Mouse (Mus musculus) hematopoietic stem cell, adult 5-6 weeks (primary cell): ENCODE results near the gene Phf21a. TPM values are rescaled to one million over a fixed set of nuclear protein-coding genes. Genes with fewer than 3 reads are reported as not detected.

Experiments
- ATAC-seq, 2 experiments: fragments of 125-278 bp in 1 of 2; replicated peaks in 1 of 2; 2 replicates each; pipeline ENCODE4 v1.8.0; 2016 to 2017; ENCODE audit warnings: inconsistent platforms in 2 of 2, mild to moderate bottlenecking in 2 of 2, moderate number of reproducible peaks in 2 of 2, low read depth in 1 of 2, moderate TSS enrichment in 1 of 2; ENCODE audit not compliant: low FRiP score in 2 of 2, poor library complexity in 2 of 2, severe bottlenecking in 2 of 2, insufficient read depth in 1 of 2, low TSS enrichment in 1 of 2
- total RNA-seq: library from RNA; stranded (forward); fragments of 172-1452, 232-1000 nt; gene quantifications from 2 replicates; pipeline ENCODE4 v1.2.3, GENCODE M21; 2017

Phf21a gene
- total RNA-seq, 1 experiment from 2014 or later, result 52.3 TPM

DNA sequence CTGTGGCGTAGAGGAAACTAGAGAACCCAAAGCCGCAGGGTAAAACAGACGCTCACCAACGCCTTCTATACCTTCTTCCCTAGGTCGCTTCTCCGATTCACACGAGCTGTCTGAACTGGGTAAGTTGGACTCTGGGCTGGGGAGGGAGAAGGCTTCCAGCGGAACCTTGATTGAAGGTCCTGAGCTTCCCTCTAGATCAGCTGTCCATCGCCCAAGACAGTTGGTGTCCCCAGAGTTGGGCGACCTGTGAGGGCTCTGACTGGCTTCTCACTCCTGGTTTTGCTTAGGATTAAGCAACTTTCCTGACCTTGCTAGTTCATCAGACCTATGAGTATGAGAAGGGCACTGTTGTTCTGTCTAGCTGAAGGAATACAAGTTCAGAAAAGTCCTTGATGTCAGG, 282.9 kb downstream of the Phf21a start:
- no peak for ATAC-seq

DNA sequence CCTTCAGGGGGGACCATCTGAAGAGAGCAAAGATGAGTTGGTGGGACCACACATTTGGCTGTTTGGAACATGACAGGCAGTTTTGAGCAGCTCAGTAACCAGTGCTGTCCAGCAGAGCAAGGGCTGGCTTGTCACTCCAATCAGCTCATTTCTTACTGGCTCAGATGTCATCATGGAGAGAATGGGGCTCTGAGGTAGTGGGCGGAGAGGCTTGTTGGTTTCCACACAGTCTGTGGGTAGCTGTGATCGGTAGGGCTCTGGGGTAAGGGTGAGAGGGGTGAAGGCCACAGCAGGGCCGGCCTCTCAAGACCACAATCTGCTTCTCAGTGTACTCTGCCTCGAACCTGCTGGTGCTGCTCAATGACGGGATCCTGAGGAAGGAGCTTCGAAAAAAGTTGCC, 283.4 kb downstream of the Phf21a start:
- no peak for ATAC-seq

DNA sequence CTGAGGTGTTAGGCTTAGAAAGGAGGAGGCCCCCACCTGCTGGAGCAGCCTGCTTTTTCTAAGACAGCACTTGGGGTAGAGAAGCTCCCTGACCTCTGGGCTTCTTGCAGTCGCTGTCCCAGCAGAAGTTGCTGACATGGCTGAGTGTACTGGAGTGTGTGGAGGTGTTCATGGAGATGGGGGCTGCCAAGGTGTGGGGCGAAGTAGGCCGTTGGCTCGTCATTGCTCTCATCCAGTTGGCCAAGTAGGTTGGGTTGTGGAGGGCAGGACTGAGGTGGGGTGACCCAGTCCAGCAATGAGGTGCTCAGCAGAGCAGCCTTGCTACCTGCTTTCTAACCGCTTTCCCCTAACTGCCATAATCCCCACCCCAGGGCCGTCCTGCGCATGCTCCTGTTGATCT, 284.4 kb downstream of the Phf21a start:
- no peak for ATAC-seq

DNA sequence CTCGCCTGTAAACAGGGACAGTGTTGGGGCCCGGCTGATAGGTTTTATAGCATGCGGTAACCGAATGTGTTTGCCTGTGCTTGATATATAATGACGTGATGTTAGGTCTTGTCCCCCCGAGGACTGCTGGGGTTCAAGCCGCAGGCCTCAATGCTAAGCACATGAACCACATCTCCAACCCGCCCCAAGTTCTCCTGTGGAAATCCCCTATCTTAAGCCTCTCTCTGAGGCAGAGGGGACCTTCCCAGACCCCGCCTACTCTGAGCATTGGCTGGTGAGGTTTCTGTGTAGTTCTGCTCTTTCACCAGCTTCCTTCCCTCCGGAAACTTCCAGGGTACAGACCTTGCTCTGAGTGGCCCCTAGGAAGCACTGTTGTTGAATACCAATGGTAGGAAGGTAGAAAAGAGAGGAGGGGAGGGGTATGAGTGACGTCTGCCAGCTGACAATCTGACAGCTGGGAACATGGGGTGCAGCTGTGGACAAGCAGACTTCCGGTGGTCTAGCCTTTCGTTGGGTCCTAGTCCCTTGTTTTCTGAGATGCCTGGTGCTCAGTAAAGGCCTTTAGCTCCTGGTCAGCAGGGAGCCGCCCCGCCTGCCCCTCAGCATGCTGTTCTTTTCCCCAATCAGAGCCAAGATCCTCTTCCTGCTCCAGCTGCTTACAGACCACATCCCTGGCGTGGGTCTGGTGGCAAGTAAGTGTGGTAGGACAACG, 287.0 kb downstream of the Phf21a start:
- no peak for ATAC-seq

DNA sequence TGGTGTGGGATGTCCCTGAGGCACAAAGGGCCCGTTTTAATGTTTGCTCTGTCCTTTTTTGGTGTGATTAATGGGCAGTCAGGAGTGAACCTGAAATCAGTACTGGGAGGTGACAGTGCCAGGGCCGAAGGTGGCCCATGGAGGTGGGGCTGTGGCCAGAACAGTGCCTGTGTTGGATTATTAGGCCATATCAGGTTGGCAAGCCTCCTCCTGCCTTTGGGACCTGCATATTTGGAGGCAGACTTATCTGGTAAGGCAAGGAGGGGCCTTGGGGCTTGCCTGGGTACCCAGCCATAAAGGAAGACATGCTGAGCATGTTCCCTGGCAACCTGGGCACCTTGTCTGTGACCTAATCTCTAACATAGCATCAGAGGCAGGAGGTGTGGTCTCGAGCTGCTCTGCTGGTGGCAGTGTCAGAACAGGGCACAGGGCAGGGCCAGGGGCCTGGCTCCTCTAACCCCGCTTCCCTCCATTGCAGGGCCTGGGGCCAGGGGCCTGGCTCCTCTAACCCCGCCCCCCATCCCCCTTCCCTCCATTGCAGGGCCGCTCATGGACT, 287.7 kb downstream of the Phf21a start:
- ATAC-seq, result no peak

DNA sequence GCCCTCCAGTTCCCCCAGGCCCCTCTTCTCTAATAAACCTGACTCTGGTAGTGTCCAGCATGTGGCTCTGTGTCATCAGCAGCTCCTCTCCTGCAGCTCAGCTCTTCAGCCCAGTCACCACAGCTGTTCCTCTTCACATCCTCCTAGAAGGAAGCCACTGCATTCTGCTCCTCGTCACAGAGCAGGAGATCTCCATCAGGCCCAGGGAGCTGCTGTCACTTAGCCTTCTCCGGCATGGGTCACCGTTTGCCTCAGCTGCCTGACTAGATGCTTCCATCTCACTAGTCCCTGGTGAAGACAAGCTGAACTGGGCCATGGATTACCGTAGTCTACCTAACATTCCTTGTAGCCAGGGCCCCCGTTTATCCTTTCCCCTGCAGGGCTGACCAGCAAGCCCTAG, 288.2 kb downstream of the Phf21a start:
- no peak for ATAC-seq

DNA sequence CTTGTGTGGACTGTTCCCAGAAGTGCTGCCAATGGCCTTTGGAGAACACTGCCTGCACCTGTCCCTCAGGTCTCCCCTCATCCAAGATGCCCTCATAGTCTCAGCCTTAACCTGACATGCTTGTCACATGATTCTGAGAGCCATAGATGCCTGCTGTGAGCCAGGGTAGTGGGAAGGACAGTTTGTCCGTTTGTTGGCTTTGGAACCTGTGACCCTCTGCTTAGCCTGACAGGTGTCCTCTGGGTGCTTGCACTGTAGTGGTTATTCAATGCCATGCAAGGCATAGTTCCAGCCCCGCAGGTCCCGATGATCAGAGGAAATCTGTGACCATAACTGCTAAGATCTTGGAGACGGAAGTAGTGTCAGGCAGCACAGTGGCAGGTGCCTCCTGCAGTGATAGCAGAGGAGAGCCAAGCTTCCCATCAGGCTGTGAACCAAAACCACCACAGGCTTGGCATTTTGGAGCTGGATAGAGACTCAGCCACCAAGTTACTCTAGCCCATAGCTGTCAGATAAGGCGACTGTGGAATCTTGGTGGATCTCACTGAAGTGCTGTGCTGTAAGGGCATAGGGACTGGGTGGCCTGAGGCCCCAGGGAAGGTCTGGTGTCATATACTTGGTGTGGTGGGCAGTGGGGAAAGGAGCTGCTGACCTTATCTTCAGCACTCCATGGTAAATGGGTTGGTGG, 289.1 kb downstream of the Phf21a start, which contains the start of gene 1700029I15Rik:
1700029I15Rik (plus strand) TSS at position 638 of the 688 bp plus-strand sequence.
- ATAC-seq, result no peak

DNA sequence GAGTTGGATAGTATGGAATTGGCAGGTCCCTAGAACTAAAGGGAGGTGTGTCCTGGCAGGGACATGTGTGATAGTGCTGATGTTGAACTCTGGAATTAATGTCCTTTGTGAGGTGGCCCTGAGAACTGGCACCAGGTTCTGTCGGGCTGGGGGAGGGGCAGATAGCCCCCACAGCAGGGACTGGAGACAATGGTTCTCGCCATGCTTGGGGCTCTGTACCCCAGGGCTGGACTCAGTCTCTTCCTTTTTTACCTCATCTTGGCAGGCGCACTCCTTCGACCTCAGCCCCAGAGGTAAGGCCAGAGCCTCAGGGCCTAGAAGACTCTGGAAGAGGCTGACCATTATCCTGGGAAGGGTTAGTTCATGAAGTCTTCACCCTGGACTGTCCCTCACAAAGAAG, 289.8 kb downstream of the Phf21a start:
- ATAC-seq, result no peak

DNA sequence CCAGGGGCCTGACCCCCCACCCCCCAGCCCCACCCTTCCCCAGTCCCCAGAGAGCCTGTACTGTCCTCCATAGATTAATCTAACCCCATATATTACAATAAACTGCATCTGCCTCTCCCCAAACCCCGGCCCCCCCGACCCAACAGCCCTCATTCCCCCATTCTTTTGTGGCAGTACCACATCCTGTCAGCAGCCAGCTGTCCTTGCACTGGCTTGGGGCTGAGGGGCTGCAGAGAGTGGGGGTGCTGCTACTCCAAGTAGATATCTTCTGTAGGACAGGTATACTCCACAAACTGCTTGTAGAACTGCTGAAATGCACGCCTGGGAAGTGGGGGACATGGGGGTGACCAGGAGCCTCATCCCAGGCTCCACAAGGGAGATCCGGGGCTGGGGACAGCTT, 291.2 kb downstream of the Phf21a start:
- no peak for ATAC-seq

DNA sequence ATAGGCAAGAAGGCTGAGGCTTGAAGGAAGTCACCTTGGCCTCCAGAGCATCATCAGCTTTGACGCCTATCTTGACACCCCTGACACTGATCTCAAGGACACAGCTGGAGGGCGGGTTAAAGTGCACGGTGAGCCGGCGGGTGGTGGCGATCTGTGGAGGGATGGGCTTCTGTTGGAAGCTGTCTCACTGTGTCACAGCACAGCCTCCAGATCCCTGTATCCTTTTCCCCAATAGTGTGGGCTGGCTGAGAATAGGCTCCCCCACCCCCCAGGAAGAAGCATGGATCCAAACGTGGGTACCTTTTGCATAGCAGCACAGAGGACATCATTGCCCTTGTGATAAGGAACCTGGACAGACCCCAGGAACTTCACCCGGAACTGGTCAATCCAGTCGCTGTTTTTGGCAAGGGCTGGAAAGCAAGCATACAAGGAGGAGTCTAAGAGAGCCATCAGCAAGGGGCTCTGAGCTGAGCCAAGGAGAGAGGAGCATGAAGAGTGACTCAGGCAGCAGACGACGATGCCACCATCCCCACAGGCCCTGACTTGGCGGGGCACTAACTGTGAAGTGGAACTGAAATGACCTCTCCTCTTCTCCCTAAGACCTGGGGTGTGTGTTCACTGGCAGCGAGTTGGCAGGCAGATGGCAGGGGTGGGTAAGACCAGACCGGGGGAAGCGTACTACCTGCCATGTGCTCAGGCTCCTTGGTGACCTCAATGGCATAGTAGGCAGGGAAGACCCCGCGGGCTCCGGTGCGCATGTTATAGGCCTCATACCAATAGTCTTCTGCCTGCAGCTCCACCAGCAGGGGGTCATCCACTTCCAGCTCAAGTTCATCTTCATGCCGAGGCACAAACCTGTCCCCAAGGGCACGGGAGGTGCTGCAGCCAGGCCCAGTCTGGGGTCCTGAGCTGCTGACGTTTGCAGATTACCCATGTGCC, 292.5 kb downstream of the Phf21a start:
- no peak for ATAC-seq

DNA sequence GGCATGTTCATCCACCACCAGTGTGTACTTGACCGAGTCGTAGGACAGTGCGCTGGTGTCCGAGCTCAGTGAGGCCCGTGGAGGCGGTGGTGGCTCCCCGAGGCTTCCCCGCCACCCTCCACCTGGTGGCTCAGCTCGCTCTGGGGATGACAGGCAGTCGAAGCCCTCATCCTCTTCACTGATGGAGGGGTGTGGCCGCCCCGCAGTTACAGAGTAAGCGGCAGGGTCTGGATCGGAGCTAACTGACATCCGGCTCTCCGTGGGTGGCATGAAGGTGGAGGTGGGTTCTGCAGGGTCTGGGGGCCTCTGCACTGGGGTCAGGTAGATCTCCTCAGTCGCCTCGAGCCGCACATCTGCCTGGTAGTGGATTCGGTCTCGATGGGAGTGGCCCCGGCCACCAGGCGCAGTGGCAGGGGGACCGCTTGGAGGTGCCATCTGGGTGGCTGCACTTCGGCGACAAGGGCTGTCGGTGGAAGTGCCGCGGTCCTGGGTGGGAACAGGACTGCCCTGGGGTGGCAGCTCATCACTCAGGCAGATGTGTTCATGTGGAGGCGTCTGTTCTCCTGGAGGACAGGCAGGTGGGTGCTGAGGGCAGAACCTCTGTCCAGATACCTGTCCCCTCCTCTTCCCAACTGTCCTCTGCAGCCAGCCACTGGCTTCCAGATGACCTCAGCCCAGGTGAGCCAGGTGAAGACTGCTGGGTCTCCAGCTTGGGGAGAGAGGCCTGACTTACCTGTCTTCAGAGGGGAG, 294.1 kb downstream of the Phf21a start:
- ATAC-seq, result no peak

DNA sequence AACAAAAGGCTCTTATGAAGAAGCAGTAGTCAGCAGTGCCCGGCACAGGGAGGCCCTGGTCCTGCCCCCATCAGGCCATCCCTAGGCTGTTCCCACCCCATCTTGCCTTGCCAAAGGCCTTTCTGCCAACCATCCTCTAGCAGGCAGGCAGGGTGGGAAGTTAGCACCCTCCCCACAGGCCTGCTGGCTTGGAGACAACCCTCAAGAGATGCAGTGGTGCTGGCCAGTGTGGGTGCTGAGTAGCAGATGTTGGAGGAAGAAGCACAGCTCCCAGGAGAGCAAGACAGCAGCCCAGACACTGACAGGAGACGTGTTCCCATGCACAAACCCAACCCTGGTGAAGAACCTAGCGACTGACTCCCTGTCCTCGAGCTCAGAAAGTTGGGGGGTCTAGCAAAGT, 294.7 kb downstream of the Phf21a start:
- no peak for ATAC-seq

DNA sequence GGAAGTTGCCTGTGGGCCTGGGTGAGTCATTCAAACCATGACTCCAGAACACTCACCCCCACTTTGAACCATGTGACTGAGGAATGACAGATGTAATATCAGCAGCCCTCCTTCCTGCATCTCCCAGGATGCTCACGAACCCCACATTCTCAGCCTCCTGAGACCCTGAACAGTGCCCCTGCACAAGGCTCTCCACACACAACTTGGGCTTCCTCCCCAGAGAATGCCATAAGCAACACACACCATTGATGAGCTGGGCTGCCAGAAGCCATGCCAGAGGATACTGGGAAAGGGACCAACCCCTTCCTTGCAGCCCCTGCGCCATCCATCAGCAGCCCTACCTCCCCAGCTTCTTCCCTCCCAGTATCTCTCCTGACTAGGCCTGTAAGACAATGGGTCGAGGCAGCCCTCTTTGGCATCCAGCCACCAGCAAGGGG, 295.2 kb downstream of the Phf21a start:
- ATAC-seq, result no peak

DNA sequence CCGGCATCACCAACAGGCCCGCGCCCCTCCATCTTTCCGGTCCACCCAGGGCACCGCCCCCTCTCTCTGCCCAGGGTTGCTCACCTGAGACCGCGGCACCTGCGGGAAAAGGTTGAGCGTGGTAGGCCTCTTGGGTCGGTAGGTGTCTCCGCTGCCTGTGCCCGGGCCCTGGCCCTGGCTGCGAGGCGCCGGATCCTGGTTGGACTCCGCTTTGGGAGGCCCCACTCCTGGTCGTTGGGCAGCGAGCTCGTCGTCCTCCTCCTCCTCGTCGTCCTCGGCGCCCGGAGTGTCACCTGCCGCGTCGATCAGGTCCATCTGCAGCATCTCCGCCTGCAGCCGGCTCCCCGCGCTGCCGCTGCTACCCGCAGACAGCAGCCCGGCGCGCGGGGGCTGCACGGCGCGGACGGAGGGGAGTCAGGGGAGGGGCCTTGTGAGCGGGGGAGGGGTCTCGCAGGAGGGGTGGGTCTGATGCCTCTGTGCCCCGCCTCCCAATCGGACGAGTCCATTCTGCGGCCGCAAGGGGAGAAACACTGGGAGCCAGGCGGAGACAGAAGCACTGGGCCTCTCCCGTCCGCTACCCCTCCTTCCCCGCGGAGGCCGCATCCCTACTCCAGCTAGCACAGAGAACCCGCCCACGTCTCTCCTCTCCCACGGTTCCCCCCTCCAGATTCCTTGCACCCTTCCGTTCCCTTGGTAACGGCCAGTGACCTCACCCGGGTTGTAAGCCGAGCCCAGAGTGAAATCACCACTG, 296.1 kb downstream of the Phf21a start:
- ATAC-seq, result peak; percentile 14 to 33; a peak in 2 of 4 replicates

DNA sequence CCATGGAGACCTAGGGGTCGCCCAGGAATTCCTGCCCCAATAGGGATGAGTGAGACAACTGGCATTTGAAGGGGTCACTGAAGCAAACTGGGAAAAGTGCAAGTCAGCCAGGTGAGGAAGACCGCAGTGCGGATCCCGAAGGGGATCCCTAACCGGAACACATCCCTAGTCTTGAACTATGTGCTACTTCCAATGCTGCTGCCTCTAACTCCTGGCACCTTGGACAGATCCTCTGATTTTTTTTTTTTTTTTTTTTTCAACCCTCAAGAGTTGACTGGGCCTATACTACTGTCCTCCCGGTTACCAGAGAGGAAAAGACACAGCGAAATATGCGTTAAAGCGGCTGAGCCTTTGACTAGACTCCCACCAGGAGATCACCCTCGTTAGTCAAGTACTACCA, 296.7 kb downstream of the Phf21a start:
- no peak for ATAC-seq

DNA sequence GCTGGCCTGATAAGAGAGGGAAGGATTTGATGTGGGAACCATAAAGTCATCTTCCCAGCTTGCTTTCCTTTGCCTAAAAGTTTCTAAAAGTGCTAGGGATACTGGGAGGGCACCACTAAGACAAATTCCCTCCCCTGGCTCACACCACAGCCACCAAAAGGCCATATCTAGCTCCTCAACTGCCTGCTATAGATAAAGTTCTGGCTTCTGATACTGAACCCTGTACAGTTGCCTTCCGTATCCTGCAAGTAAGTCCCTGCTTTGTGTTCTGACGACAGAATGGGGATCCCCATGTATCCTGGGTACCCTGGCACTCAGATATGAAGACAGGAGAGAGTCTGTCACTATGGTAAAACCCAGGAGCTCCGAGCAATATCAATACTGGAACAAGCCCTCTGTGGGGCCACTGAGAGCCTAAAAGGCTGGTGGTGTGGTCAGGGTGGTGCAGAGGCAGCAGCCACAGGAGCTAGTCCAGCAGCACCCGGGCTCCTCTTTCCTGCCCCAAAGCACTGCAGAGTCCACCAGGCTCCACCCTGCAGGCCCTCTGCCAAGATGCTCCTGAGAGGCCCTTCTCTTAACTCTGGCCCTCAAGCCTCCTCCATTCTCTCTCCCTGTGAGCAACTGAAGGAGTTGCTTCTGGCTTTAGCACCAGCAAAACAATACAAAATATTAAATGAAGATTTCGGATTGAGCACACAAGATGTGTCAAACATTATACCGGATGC, 297.5 kb downstream of the Phf21a start:
- ATAC-seq, result no peak
